25 mouse cellular contexts compared by ENCODE assay signal in the genomic region with DNA sequence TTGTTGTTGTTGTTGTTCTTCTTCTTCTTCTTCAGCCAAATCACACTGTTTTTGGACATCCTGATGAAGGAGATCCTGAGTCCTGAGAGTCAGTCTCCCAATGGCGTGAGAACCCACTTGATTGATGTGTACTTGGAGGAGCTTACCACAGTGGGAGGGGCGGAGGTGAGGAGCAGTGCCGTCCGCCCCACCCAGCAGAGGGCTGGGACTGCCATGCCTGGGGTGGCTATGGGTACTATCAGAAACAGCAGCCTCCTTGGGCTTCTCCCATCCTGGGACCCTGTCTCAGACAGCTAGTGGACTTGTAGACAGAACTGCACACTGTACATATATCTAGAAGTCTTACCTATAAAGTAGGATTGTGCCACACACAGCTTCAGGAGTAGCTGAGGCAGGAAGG.
"Had no signal": no experiment of that assay in that cellular context is flagged by ENCODE, and none has a peak within 500 bp of the region (broad histone marks: within the 10 kb centered on the region; RNA-seq: fewer than 3 reads in every experiment).

No protein-coding gene starts in this region.

- H3K4me2 ChIP-seq: heart, embryonic 11.5 days; heart, embryonic 13.5 days; heart, embryonic 15.5 days; hindbrain, embryonic 13.5 days; hindbrain, embryonic 15.5 days; kidney, embryonic 15.5 days; limb, embryonic 13.5 days; limb, embryonic 15.5 days had no signal

- H3K9me3 ChIP-seq: heart, embryonic 13.5 days; heart, embryonic 15.5 days; hindbrain, embryonic 13.5 days; hindbrain, embryonic 15.5 days; kidney, embryonic 15.5 days; limb, embryonic 13.5 days; limb, embryonic 15.5 days had no signal

- H3K4me3 ChIP-seq: heart, adult 2 months; heart, embryonic 13.5 days; heart, embryonic 15.5 days; hindbrain, embryonic 13.5 days; hindbrain, embryonic 15.5 days; kidney, embryonic 15.5 days; limb, embryonic 13.5 days; limb, embryonic 15.5 days had no signal

- H3K27me3 ChIP-seq: heart, embryonic 13.5 days; heart, embryonic 15.5 days; hindbrain, embryonic 13.5 days; hindbrain, embryonic 15.5 days; kidney, embryonic 15.5 days; limb, embryonic 13.5 days; limb, embryonic 15.5 days had no signal

- H3K4me1 ChIP-seq: hindbrain, embryonic 13.5 days; hindbrain, embryonic 15.5 days; limb, embryonic 13.5 days; limb, embryonic 15.5 days had no signal

- DNase-seq: gastrocnemius, postnatal 14 days; gastrocnemius, postnatal 36 days; heart, adult 11 months; heart, adult 2 months; heart, postnatal 14 days; heart, postnatal 36 days; kidney, adult 11 months; kidney, adult 2 months; kidney, adult 9 months; kidney, postnatal 14 days; kidney, postnatal 36 days; layer of hippocampus, adult 9-11 months; layer of hippocampus, postnatal 36 days; left cerebral cortex, postnatal 4 days had no signal

- H3K9ac ChIP-seq: heart, embryonic 13.5 days; heart, embryonic 15.5 days; hindbrain, embryonic 13.5 days; hindbrain, embryonic 15.5 days; kidney, embryonic 15.5 days; limb, embryonic 13.5 days; limb, embryonic 15.5 days had no signal

- H3K27ac ChIP-seq: heart, adult 2 months; heart, embryonic 13.5 days; heart, embryonic 15.5 days; hindbrain, embryonic 13.5 days; hindbrain, embryonic 15.5 days; hindbrain, postnatal 0 days; kidney, embryonic 15.5 days; kidney, postnatal 0 days; limb, embryonic 13.5 days; limb, embryonic 15.5 days had no signal

- ATAC-seq: hindbrain, postnatal 0 days; intestine, embryonic 16.5 days had no signal
